Mouse (Mus musculus) pancreas, adult 10 weeks (tissue): Measurements from ENCODE around the gene Ssty2. TPM values are rescaled to one million over a fixed set of nuclear protein-coding genes. Genes with fewer than 3 reads are reported as not detected.

ENCODE experiments used
- polyA plus RNA-seq: library from polyadenylated mRNA; stranded (reverse); fragments of 350-450 nt; fragmentation: Illumina TruSeq; extraction: RNeasy Lipid Tissue Mini Kit (QIAGEN cat#74804); gene quantifications from one replicate; pipeline ENCODE4 v1.2.3, GENCODE M21; 2015; ENCODE audit warnings: low read depth, low replicate concordance; ENCODE audit not compliant: insufficient read depth

Gene Ssty2
- not detected for polyA plus RNA-seq

DNA sequence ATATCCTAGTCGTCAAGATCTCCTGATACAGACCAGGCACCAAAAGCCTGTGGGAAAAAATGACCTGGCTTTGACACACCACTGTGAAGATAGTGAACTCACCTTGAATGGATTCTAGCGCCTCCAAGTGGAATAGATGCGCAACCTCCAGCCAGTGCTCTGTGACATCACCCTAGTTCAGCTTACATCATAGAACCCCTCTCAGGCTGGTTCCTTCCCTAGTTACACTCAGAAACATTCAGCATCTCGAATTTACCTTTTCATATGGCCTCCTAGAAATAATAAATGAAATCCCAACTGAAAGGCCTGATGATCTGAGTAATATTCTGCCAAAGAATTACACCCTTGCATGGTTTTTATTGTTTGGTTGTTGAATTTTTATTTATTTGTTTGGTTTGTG lies at the start of gene Ssty2:
Gene Ssty2 (minus strand): TSS at position 101 of the 400 bp plus-strand sequence.

